Mouse (Mus musculus) adrenal gland, adult (tissue): ENCODE data around the gene Gm47996.
"Not testable (repeated sequence)": the region's sequence is repeated elsewhere in the genome, so short reads cannot be mapped to it uniquely, and the experiment has no call there.

ENCODE experiments used
- DNase-seq, 2 experiments: peaks; one replicate each; pipeline ENCODE4 v3.0.0; 2022 to 2023; ENCODE audit warnings: low spot score in 1 of 2; ENCODE audit not compliant: inconsistent age in 2 of 2

The Gm47996 gene

DNA sequence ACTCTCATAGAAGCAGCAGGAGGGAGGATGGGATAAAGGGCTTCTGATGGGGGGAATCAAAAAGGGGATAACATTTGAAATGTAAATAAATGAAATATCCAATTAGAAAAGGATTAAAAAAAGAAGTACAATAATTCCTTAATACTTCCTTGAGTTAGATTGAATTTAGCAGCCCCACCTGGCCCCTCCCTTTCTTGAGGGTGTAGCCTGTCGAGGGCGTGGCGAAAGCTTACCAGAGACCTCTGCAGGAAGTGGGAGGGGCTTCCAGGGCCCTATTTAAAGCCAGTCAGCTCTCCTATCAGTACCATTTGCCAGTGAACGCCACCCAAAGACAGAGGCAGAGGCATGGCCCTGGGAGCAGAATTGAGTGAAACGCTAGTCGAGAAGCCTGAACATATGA, 6.1 kb upstream of the Gm47996 start, which contains the start of gene 3110040M04Rik:
Gene 3110040M04Rik, plus strand, starts transcription at position 304 of the 400 bp plus-strand sequence.
- DNase-seq = not testable (repeated sequence)

GRCm38 (mm10) chr1:151208493-151208892, 1.4 kb upstream of the Gm47996 start:
- DNase-seq = not testable (repeated sequence)

DNA sequence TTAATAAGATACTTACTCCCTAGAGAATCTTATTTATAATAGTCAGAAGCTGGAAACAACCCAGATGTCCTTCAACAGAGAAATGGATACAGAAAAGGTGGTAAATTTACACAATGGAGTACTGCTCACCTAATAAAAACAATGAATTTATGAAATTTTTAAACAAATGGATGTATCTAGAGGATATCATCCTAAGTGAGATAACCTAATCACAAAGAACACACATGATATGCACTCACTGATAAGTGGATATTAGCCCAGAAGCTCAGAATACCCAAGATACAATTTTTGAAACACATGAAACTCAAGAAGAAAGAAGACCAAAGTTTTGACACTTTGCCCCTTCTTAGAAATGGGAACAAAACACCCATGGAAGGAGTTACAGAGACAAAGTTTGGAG, 987 bp upstream of the Gm47996 start:
- DNase-seq = not testable (repeated sequence)

DNA sequence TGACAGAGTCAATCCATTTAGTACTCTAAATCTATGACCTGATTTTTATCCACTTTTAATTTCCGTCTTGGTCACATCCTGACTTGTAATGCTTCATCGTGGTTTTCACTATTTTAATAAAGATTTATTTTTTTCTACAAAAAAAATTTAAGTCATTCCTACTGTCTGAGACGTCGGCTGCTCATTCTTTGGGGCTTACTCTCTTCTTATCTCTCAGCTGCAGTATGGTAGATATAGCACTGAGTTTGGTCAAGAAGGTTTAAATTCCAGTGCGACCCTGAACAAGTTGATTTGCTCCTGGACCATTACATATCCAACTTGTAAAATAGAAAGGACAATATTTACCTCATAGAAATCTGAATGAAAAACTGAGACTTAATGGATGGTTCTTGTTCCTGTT, 1.7 kb downstream of the Gm47996 start:
- not testable (repeated sequence) for DNase-seq

DNA sequence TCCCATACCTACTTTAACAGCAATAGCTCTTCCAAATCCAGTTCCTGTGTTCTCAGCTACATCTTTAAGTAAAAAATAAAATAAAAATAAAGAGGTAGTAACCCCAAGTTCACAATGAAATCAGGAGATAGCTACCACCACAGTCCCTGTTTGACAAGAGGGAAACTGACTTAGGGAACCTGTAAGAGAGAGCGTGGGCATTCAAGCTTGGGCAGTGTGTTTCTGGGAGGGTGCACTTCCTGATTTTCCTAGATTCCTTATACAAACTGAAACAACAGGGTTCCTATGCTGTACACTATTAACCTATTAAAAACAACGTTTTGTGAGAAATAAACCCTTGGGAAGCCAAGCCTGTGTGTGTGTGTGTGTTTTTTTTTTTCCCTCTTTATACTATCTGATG, 4.9 kb downstream of the Gm47996 start:
- DNase-seq = no peak

DNA sequence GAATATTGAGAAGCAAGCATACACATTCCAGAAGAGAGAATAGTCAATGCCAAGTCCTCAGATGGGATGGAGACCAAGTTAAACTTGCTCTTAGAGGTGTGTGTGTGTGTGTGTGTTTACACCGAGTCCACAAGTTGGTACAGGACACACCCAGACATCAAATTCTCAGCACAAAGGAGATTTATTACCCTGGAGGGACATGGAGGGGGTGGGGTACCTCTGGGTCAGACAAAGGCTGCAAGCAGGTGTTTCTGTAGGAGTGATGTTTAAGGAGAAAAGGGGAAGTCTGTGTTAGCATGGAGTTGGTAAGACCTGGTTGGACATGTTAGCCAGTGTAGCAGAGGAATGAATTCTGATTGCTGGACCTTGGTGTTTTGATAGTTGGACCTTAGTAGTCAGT, 6.1 kb downstream of the Gm47996 start:
- no peak for DNase-seq

DNA sequence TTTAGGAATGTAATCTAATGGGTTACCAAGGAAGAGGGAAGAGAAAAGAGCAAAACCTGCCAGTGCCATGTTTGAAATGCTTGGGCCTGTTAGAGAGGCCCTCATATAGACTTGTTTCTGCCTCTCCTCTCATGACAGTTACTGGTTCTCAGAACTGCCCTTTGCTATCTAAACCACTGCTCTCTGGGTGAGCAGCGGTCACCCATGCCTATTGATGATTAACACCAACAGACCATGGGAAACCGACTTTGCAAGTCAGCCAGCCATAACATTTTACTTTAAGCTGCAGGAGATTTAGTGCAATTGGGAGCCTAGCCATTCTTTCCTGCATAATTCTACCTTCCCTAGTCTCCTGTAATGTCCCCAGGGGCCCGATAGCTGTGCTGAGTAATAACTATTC, 6.5 kb downstream of the Gm47996 start:
- DNase-seq = no peak

DNA sequence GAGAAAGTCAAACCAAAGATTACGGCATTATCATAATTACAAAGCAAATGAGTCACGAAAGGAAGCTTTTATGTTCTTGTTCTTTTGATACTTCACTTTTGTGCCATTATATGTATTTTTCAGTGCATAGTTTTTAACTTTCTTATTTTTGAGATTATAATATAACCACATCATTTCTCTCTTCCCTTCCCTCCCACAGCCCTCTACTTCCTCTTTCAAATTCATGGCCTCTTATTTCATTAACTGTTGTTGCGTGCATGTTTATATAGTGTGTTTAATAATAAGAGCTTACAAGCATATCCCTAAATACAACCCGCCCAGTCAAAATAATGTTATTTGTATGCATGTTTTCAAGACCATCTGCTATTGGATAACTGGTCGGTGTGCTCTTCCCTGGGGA, 9.1 kb downstream of the Gm47996 start:
- DNase-seq = no peak

DNA sequence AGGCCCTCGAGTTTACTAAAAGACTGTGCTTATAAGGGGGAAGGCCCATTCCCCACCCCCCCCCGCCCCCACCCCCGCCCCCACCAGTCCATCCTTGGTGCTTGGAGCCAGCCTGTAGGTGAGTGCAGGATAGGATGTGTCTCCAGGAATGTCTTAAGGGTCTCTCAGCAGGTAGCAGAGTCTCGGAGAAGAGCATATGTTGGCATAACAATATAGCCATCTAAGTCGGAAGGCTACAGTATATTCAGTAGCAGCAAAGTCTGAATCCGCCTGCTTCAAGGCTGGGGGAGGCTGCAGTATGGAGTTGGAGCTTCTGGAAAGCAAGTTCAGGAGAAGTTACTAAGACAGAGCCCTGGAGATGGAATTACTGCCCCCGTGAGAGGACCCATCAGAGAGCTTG, 10.2 kb downstream of the Gm47996 start:
- DNase-seq = no peak

DNA sequence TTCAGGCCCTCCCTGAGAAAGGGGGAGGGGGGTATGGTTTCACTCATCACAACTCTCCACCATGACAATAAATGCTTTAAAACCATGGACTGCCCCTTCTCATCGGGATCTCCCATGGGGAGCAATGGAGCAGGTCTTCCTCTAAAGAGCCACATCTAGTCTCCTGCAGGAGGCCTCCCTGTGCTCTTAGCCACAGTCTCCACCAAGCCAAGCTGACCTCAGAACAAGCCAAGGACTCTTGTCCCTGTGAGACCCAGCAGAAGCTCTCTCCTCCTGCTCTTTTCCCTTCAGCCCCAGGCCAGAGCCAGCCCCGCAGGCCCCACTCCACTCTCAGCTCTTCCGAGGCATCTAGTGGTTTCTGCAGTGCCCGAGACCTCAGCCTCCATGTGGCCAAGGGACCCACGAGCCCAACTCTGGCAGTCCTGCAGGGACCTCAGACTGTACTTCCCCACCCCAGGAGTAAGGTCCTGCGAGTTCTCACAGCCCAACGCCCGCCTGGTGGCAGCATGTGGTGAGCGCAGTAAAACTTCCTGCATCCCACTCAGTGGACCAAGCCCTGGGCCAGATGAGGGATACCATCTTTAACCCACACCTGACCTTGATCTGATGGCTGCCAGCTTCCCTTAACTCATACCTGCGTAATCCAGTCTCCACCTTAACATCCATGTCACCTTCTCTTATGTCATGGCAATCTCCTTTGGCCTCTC, 12.8 kb downstream of the Gm47996 start:
- DNase-seq = no peak

DNA sequence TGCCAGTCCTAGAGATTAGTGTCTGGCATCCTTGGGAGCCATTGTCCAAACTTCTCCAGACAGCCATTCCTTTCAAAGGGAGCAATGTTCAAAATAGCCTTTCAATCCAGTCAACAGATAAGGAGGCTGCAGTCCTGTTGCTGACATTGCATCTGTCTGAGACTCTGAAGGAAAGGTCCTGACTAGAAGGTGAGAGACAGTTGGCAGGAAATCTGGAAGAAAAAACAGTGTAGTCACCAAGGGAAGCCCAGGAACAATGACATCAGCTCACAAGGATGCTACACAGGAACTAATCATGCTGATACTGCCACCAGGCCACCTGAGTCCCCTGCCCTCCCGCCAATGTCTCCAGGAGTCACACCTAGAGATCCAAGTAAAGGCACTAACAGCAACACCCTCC, 13.4 kb downstream of the Gm47996 start:
- DNase-seq = no peak

- no peak for DNase-seq
Observed at GRCm38 (mm10) chr1:151224536-151224935, 14.6 kb downstream of the Gm47996 start.

- no peak for DNase-seq
Observed at GRCm38 (mm10) chr1:151227506-151227905, 17.6 kb downstream of the Gm47996 start.

DNA sequence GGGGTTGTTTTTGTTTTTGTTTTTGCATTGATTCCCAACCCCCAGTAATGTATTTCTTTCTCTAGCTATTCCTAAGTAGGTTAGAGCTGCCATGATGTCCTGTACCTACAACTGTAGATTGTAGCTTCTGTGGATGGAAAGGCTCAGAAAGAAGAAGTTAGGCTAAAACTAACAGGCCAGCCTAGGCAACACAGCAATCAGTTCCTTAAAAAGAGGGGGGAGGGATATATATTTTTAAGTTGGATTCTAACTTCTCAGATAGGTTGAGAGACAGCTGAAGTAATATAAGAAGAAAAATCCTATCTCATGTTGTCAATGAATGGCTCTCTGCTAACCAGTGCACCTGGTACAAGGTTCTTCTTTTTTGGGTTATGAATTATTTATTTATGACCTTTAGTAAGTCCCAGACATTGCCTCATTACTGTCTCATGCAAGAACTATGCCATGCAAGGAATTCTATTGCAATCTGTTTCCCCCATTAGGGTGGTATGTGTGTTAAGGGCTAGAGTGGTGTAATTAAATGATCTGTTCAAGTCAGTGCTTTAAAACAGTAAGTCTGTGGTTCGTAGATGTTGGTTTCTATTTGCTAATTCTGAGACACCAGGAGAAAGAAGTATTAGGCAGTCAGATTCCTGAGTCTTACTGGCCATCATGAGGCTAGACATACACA, 18.5 kb downstream of the Gm47996 start:
- no peak for DNase-seq

- DNase-seq = no peak
Observed at GRCm38 (mm10) chr1:151232346-151232745, 22.4 kb downstream of the Gm47996 start.

DNA sequence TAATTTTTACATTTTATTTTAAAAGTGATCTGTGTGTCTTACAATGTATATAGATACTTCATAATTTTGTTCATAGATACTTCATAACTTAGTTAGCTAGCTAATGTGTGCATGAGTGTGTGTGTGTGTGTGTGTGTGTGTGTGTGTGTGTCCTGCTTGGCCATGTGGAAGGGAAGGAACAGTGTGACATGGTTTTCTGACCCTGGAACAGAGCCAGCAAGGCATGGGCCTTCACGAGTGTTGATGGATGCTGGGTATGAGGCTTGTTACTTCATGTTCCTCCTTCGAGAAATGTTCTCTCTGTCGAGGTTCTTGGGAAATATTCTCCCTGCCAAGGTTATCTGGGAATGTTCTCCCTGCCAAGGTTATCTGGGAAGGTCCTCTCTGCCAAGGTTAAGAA, 23.8 kb downstream of the Gm47996 start:
- no peak for DNase-seq

GRCm38 (mm10) chr1:151235574-151235973, 25.6 kb downstream of the Gm47996 start:
- no peak for DNase-seq

- peak in 1 of 2 experiments; percentile 49 for DNase-seq
Observed at GRCm38 (mm10) chr1:151236141-151236930, 26.4 kb downstream of the Gm47996 start.

- no peak for DNase-seq
Observed at GRCm38 (mm10) chr1:151237780-151238179, 27.8 kb downstream of the Gm47996 start.

- no peak for DNase-seq
Observed at GRCm38 (mm10) chr1:151243332-151243731, 33.4 kb downstream of the Gm47996 start.

DNA sequence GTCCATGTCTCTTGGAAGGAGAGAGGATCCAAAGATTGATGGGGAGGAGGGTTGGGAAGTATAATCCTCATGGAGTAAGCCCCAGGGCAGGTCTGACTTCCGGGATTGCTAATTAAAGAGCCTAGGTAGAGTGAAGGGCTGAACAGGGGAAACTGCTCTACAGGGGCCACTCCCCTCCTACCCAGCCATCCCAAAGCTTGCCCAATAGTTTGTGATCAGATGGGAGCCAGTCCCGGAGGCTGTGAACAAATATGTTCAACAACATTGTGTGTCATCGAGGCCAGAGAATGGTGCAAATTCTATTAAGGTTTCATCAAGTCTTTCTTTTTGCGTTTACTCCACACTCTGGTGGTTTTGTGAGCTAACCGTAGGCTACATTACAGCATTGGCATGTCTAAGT, 34.1 kb downstream of the Gm47996 start:
- no peak for DNase-seq

DNA sequence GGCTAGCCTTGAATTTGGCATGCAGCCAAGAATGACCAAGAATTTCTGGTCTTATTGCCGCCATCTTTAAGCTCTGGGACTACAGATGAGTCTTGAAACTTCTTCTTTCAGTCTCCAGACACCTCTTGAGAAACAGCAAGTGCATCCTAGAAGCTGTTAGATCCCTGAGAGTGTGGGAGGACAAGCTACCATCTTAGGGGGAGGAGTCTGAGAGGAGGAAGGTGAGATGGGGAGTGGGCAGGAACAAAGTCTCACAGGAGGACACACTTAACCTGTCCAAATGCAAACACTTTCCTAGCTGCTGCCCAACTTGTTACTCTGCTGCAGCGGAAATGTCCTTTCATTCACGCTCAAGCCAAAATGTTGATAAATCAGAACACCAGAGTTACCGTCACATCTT, 34.8 kb downstream of the Gm47996 start:
- no peak for DNase-seq
